Mouse (Mus musculus) thymus, postnatal 36 days (tissue): ENCODE measurements around the gene Evl.
A peak's percentile ranks its signal among the peaks of the same experiment; 100 is the strongest.
"Not testable (repeated sequence)": the region's sequence is repeated elsewhere in the genome, so short reads cannot be mapped to it uniquely, and the experiment has no call there.

Source experiments
- DNase-seq, 2 experiments: peaks; one replicate each; pipeline ENCODE4 v3.0.0; 2022; ENCODE audit warnings: mixed read lengths in 2 of 2

The Evl gene

DNA sequence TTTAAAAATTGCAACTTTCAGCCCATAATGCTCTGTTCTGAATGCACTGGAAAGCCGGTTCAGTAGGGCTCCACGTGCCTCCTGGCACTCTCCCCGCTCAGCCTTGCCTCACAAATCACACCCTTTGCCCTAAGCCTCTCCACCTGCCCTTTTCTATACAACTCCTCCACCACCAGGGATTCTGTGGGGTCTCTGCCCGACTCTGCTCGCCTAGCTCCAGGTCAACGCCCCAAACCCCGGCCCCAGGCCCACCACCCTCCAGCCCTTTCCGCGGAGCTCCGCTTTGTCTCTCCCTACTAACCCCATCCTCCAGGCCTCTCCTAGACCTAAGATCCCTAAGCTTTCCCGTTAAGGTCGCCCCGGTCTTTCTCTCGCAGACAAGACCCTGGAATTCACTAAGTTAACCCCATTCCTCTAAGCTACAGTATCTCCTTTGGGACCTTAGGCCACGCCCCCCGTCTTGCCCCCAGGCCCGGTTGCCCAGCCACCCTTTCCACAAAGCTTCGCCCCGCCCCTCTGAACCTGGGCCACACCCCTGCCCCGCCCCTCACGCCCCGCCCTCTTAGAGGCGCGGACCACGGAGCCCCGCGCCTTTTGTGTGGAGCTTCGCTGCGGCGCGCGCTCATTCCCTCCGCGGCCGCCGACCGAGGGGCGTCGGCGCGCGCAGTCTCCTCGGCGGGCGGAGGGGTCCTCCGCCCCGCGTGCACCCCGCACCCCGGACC, at the start of gene Evl:
Evl (plus strand) TSS at position 601 of the 722 bp plus-strand sequence.
- DNase-seq: peak; percentile 88

DNA sequence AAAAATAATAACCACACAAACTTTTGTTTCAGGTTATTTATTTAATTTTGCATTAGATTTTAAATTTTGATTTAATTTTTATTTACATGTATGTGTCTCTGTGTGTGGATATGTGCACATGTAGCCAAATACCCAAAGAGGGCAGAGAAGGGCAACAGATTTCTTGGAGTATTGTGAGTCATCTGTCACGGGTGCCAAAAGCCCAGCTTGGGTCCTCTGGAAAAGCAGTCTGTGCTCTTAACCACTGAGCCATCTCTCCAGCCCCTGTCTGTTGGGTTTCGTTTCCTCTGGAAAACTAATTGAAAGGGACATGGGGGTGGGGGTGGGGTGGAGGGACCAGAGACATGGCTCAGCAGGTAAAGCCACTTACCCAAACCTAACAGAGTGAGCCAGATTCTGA, 48.7 kb upstream of the Evl start:
- DNase-seq: no peak

DNA sequence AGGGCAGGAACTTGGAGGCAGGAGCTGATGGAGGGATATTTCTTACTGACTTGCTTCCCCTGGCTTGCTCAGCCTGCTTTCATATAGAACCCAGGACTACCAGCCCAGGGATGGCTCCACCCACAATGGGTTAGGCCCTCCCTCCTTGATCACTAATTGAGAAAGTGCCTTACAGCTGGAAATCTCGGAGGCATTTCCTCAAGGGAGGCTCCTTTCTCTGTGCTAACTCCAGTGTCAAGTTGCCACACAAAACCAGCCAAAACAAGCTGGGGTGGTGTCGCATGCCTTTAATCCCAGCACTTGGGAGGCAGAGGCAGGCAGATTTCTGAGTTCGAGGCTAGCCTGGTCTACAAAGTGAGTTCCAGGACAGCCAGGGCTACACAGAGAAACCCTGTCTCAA, 47.5 kb upstream of the Evl start:
- DNase-seq: not testable (repeated sequence)

DNA sequence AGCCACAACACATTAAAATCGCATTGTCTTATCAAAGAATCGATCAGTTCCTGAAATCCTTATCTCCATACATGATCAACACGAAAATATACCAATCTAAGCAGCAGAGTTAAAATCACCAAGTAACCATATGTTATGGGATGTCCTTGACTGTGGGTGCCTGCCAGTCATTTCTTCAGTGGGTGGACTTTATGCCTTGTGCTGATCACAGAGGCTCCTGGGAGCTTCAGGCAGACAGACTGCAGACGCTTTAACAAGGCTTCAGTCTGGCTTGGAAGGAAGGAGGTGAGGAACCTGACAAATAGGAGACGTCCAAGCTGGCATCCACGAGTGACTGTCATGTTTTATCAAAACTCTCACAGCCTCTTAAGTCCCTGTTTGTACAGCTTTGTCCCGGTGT, 43.9 kb upstream of the Evl start:
- no peak for DNase-seq

DNA sequence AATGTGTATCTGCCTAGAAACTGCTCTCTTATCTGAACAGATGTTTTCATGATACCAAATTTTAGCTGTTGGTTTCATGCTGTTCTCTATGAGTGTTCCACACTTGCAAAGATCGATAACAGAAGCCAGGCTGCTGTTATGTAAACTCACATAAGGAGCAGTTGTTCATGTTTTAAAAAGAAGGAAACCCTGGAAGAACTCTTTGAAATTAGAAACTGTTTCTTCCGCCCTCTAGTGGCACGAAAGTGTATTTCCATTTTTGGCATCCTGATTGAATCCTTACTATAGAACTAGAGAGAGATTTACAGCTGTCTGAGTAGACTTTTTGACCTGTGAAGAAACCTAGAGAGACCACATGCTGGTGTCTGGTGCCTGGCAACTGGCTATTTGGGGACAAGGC, 43.5 kb upstream of the Evl start:
- no peak for DNase-seq

DNA sequence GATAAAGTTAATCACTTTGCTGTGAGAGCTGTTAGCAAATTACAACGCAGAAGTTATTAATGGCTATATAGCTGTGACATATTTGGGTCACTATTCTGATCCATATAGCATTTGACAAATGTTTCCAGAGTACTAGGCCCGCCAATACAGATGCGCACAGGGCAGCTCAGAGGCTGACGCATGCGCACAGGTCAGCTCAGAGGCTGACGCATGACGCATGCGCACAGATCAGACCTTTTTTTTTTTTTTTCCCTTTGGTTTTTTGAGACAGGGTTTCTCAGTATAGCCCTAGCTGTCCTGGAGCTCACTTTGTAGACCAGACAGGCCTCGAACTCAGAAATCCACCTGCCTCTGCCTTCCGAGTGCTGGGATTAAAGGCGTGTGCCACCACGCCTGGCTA, 39.1 kb upstream of the Evl start:
- DNase-seq: no peak

DNA sequence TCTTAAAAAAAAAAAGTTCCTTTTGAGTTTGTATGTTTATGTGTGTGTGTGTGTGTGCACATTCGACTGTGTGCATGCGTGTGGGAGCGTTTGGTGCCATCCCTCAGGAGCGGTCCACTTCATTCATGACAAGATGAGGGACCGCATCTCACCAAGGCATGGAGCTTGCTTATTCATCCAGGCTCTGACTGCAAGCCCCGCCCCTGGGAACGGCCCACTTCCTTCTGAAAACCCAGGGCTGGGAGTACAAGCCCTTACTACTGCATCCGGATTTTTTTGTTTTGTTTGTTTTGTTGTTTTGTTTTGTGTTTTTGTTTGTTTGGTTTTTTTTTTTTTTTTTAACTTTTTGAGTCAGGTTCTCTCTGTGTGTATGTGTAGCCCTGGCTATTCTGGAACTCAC, 35.1 kb upstream of the Evl start:
- DNase-seq: no peak

DNA sequence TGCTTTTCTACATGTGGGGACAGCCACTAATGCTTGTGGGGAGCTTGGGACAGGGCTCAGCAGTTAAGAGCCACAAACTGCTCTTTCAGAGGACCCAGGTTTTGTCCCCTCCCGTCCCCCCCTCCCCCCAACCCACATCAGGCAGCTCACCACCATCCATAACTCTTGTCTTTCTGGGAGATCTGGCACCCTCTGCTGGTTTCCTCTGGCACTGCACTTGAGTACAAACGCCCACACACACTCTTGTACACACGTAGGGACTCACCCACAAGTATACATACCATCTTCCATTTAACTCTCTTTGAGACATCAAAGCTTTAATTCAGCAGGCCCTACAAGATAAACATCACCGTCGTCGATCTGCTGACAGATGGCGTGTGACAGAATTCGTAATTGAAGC, 25.3 kb upstream of the Evl start:
- DNase-seq: peak; percentile 39 to 45

DNA sequence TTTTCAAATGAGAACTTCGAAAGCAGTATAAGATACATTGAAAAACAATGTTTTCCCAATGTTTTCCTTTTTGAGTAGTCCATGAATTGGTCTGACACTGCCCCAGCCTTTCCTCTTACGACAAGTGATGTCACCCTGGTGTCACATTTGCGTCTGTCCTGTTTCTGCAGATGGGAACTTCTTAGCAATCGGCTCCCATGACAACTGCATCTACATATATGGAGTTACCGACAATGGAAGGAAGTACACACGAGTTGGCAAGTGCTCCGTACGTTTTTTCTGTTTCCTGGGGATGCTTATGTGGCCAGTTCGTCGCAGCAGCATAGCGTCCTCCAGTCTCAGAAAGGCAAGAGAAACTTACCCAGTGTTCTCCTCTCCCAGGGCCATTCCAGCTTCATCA, 20.0 kb upstream of the Evl start:
- no peak for DNase-seq

DNA sequence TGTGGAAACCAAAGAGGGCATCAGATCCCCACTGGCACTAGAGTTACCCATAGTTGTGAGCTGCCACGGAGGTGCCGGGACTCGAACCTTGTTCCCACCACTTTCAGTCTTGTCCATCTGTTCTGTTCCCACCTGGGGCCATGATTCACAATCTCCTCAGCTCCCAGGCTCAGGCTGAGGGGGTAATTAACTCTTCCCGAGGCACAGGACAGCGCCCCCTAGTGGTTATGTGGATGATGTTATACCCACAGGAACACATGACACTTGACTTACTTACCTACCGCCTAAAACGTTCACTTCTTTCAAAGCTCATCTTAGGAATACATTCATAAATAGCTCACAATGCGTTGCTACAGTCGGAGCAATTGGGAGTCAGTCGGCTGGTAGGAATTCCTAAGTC, 18.1 kb upstream of the Evl start:
- no peak for DNase-seq

DNA sequence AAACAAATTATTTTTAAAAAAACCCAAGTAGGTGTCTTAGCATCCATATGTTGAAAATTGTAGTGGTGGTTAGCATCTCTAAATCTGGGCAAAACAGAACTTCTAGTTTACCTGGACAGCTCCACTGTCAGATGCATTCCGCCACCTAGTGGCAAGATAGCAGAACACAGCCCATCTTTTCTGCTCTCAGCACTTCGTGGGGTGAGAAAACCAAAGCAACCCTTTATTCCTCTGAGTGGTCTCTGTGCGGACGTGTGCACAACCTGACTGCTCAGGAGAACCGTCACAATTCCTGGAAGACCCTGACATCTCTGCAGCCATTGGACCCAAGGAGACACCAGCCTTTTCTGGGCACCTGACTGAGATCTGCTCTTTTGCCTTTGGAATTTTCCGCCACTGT, 13.4 kb upstream of the Evl start:
- DNase-seq: peak; percentile 30 to 34

DNA sequence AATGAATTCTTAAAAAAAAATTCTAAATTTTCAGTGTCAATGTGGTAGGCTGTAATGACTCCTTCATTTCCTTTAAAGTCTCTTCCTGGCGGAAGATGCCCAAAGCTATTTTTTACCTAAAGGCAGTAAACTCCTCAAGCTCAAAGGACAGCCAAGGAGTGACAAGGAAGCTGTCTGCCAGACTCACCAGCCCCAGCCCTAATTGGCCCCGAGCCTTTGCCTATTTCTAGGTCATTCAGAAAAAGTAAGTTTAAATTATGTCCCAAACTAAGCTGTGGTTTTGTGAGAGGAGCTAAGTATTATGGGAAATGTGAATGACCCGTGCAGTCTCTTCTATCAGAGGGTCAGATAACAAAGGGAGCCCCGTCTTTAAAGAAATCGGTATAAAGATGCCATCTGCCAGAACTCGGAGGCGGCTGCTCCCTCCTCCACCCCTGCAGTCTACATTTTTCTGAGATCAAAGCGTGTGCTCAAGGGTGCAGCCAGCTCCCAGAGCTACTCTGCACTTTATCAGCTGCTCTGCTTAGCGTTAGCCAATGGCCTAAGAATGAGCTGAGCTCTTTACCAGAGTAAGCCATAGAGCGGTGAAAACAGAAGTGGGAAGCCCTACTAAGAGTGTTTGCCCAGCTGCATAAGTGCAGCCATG, 7.9 kb upstream of the Evl start:
- no peak for DNase-seq

DNA sequence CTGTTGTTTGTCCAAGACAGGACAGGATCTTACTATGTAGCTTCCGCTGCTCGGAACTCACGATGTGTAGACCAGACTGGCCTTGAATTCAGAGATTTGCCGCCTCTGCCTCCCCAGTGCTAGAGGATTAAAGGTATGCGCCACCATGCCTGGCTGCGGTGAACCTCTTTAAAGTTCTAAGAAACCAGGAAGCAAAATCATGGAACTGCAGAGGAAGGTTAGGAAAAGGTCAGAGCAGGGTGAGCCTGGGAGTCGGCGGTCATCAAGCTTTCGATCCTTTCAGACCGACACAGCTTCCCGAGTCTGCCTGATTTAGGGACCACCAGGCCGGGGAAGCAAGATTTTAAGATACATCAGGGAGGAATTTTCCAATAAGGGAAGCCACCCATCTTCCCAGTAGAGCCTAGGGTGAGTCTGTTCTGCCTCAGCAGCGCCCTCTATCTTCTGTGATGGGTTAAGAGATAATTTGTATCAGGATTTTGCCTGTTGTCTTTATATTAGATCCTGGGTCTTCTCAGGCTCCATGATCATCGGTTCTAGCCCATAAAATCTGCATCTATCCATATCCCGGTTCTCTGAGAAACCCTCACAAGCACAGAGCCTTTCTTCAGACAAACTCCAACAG, 7.2 kb upstream of the Evl start:
- DNase-seq: no peak

DNA sequence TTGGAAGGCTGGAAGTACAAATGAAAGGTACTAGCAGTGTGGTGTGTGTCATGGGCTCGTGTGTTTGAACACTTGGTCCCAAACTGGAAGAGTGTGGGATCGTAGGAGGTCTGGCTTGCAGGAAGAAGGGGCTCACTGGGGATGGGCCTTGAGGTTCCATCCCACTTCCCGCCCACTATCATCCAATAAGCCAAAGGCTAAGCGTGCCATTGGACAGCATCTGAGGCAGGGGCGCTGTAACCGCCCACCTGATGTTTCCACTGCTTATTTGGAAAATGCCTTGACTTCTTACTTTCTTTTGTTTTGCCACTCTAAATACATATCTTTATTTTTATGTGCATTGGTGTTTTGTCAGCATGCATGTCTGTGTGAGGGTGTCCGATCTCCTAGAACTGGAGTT, 2.8 kb upstream of the Evl start:
- no peak for DNase-seq

DNA sequence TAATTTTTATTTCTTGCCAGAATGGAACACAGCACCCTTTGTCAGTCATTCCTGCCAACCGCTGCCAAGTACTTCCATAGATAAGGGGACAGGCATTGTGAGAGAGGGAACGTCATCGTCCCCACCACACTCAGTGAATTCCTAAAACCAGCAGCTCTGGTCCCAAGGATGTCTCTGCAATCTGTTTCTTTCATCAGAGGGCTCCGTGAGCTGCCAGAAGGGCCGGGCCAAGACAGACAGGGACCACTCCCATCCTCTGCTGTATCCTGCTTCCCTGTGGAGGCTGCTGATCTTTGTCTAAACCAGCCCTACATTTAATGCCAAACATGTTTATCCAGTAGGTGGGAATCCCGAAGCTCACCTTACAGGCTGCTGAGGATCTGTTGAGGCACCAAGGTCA, 1.4 kb upstream of the Evl start:
- DNase-seq: no peak

DNA sequence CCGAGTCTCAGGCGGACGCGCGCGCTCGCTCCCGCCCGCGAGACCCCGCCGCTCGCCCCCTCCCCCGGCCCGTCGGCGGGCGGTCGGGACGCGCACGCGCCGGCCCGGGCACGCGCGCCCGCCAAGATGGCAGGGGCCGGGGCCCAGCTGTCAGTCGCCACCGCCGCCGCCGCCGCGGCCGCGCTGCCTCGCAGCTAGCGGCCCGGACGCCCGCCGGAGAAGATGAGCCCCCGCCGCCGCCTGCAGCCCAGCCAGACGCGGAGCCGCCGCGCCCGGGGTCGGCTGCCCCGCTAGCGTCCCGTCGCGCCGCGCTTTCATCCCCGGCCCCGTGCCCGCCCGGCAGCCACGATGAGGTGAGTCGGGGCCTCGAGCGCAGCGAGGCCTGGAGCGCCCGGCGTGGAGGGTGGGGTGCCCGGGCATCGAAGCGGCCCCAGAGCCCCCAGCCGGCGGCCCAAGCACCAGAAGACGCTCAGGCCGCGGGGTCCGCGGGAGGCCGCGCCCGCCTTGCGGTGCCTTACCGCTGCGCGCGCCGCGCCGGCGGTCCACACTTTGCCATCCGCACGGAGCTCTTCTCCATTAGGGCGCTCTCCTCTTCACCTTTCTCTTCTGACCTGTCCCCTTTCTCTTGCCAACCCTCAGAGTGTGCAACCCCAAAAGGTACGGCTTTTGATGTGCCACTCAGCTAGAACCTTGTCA, 489 bp downstream of the Evl start:
- peak; percentile 49 to 60 for DNase-seq

DNA sequence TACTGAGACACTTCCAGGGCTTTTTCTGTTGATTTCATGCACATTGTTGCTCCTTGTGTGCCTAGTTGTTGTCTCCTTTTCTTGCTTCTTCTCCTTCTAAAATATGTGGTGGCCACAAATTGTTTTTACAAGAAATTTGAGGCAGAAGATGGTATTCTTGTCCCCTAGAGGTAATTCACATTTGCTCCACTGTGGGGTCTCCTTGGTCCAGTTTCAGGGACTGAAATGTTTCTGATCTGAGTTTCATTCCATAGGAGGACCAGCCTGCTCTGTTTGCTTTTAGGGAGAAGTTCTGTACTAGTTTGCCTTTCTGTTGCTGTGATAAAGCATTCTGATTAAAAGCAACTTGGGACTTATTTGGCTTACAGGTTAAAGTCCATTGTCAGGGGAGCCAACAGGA, 3.7 kb downstream of the Evl start:
- no peak for DNase-seq

DNA sequence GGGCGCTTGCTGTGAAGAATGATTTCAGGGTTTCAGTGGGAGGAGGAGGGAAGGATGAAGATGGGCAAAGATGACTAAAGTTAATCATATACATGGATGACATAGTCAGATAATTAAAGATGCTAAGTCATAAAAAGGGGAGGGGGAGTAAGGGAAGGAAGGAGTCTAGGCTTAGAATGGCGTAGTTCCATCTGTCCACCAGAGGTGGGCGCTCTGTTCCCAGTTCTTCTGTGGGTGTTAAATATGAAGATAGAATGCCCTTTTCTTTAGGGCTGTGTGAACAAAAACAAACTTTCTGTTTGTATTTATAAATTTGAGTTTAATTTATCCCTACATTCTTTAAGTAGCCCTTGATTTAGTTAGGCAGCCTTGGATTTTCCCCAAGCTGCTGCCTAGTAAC, 8.7 kb downstream of the Evl start:
- DNase-seq: peak in 1 of 2 experiments; percentile 19

DNA sequence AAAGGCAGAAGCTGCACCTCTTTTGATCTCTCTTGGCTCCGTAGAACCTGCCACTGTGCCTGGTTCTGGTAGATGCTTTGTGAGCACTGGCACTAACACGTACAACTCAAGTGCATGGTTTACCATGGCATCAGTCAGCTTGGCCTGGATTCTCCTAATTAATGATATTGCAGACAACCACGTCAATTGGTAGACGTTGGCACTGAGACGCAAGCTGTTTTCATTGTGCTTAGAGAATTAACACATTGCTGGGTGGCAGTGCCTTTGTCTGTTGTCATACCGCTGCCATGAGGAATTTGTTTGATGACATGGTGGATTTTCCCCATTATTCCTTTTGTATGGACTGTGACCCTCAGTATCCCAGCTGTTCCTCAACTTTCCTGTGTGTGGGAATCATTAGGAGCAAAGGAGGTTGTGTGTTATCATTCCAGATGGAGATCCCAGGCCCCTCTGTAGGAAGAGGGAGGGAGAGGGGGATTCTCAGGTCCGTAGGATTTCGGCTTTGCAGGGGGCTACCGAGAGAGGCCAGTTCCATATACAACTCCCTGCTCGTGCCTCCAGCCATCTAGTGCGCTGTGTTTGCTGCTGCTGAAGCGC, 10.5 kb downstream of the Evl start:
- DNase-seq: no peak

DNA sequence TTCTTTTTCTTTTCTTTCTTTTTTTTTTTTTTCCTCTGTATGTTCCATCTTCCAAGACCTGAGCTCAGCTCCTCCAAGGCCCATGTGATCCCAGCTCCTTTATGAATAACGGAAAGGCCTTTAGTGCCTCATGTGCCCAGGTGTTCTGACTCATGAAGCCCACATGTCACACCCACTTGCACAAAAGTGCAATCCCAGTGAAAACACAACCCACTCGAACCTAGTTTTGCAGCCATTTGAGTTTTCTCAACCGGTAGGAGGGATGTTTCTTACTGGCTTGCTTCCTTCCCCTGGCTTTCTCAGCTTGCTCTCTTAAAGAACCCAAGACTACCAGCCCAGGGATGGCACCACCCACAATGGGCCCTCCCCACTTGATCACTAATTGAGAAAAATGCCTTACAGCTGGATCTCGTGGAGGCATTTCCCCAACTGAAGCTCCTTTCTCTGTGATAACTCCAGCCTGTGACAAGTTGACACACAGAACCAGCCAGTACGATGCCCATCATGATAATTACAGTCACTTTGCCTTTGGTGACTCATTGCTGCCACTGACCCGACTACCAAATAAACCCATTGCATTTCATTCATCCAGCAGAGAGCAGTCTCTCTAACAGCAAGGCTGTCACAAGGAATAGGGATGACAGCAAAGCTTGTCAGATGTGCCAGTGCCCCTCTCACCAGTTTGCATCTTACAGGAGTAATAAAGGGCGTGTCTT, 24.8 kb downstream of the Evl start:
- no peak for DNase-seq

DNA sequence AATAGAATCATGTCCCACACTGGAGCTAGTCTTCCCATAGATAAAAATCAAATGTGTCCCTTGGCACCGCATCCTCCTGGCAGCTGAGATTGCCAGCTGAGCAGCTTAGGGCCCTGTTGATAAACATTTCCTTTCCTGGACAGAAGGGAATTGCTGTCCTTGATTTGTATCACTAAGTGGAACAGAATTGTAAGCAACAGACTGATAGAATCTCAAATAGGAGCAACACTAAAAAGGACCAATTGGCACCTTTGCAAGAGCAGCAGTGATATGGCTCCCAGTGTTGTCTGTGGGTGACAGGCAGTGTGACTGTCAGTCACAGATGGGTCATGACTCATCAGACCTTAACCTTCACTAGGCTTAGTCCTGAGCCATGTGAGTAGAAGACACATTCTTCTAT, 29.3 kb downstream of the Evl start:
- no peak for DNase-seq

DNA sequence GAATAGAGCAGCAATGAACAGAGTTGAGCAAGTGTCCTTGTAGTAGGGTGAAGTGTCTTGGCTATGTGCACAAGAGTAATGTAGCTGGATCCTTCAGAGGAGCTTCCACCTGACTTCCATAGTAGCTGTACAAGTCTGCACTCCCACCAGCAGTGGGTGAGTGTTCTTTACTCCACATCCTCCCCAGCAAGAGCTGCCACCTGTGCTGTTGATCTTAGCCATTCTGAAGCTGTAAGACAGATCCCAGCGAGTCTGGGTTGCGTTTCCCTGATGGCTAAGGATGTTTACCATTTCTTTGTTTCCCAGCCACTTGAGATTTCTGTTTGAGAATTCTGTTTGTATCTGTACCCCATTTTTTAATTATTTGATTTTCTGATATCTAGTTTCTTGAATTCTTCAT, 35.6 kb downstream of the Evl start:
- no peak for DNase-seq

DNA sequence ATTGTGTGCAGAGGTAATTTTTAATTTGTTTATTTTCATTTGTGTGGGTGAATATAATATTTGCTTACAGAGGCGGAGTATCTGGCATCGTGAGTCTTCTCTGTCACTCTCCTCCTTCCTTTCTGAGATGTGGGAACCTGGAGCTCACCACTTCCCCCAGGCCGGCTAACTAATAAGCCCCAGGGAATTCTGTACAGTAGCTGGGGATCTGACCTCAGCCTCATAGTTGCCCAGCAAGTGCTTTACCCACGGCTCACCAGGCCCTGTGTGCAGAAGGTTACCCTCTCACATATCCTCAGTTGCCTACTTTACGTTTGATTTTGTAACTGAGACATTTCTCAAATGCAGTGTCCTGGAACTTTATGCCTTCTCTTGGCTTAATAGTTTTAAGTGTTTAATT, 37.1 kb downstream of the Evl start:
- no peak for DNase-seq
